Mouse (Mus musculus): ENCODE measurements around the gene Oip5.

DNA sequence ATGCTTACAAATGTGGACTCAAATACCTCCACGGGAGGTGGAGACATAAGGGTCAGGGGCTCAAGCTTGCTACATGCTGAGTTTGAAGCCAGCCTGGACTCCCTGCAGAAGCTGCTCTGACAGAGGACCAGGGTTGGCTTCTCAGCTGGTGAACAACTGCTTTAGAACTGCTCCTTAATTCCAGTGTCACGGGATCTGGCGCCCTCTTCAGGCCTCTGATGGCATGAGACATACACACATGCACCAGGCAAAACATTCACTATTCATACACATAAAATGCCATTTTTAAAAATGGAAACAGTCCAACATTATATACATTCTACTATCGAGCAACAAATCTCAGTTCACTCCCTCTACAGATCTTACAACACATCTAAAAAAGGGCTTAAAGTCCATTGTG is 30.9 kb downstream of the Oip5 start:
- peak; percentile 73; the same call in 1 of the 2 replicates for TF ChIP-seq CTCF (IDR thresholded peaks at IDR 0.05; ENCODE audit: extremely low read depth, insufficient read depth, insufficient read length, insufficient replicate concordance)
- no peak for TF ChIP-seq POLR2A (IDR thresholded peaks at IDR 0.05; ENCODE audit: low read depth, low read length)
